ENCODE assay signal across 8 mouse cellular contexts in the genomic region with DNA sequence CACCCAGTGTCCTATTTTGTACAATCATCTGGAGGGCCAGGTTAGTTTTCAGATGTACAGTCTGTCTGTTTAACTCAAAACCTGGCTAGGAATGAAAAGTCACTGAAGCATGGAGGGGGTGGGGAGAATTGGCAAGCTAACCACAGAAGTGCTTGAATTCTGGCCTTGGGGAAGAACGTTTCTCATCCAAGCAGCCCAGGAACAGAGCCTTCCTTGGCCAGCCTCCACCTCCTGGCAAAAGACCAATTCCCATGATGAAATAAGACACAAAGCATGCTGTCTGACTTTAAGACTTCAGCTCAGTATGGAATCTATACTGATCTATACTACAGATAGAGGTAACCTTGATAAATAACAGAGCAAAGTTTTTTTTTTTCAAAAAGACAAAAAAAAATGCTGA.
DNase-seq lines count a peak whose midpoint lies in the region; ATAC-seq and TF ChIP-seq lines count a peak whose summit lies in the region.

No protein-coding gene starts in this region.

- no peak for TF ChIP-seq POLR2A in thymus, adult 2 months (IDR thresholded peaks at IDR 0.05; ENCODE audit: control insufficient read depth, extremely low read depth, insufficient read depth, low read length, poor library complexity)

- no peaks in the 10 kb centered on the region for H3K4me1 ChIP-seq in midbrain, embryonic 14.5 days (ENCODE audit: control insufficient read depth, insufficient read depth, low read length)
- H3K4me1 ChIP-seq in midbrain, embryonic 15.5 days, result no peaks in the 10 kb centered on the region; the same call in 1 of the 2 replicates
- peaks cover 12% of the 10 kb centered on the region for H3K4me1 ChIP-seq in thymus, adult 2 months (replicated peaks; ENCODE audit: control insufficient read depth, insufficient read depth, low read length)

- H3K27ac ChIP-seq in midbrain, embryonic 14.5 days (replicated peaks; ENCODE audit: low read depth, low read length), result no peak overlapping the region
- H3K27ac ChIP-seq in midbrain, embryonic 15.5 days, result no peak overlapping the region
- no peak overlapping the region for H3K27ac ChIP-seq in thymus, adult 2 months (ENCODE audit: control insufficient read depth, insufficient read depth, low read length)

- no peaks in the 10 kb centered on the region for H3K27me3 ChIP-seq in midbrain, embryonic 14.5 days (ENCODE audit: control insufficient read depth, insufficient read depth, low read length)
- H3K27me3 ChIP-seq in midbrain, embryonic 15.5 days (replicated peaks), result no peaks in the 10 kb centered on the region
- H3K27me3 ChIP-seq in thymus, adult 2 months (ENCODE audit: control insufficient read depth, insufficient read depth, low read length), result no peaks in the 10 kb centered on the region

- H3K4me2 ChIP-seq in midbrain, embryonic 14.5 days (ENCODE audit: low read length), result no peak overlapping the region
- H3K4me2 ChIP-seq in midbrain, embryonic 15.5 days, result no peak overlapping the region

- 48% methylated on average over 1 of the region's 1 CpGs for WGBS in midbrain, embryonic 14.5 days
- whole genome bisulfite sequencing in midbrain, embryonic 15.5 days, result 57% methylated on average over 1 of the region's 1 CpGs
- 10% methylated on average over 1 of the region's 1 CpGs for WGBS in thymus, adult 2 months

- peak; percentile 32 for DNase-seq in cerebellum, adult 11 months
- peak; percentile 62 for DNase-seq in midbrain, embryonic 14.5 days
- DNase-seq in gastrocnemius, adult 18-20 months (ENCODE audit: low spot score), result peak; percentile 90
- peak; percentile 41 for DNase-seq in left cerebral cortex, adult 11 months (ENCODE audit: low spot score)
- peak; percentile 62 for DNase-seq in right cerebral cortex, postnatal 4 days
- no peak for DNase-seq in thymus, adult 2 months

- no peak for TF ChIP-seq CTCF in thymus, adult 2 months (IDR thresholded peaks at IDR 0.05; ENCODE audit: borderline replicate concordance, control insufficient read depth, extremely low read depth, insufficient read depth, low read length, poor library complexity)

- H3K9me3 ChIP-seq in midbrain, embryonic 14.5 days (ENCODE audit: control insufficient read depth, low read length), result no peaks in the 10 kb centered on the region
- H3K9me3 ChIP-seq in midbrain, embryonic 15.5 days, result no peaks in the 10 kb centered on the region

- ATAC-seq in cerebellum, adult (ENCODE audit: insufficient number of reproducible peaks, low FRiP score, low TSS enrichment), result no peak
- no peak for ATAC-seq in midbrain, embryonic 14.5 days (ENCODE audit: low FRiP score, low TSS enrichment)
- no peak for ATAC-seq in midbrain, embryonic 15.5 days (replicated peaks)

- H3K9ac ChIP-seq in midbrain, embryonic 14.5 days (replicated peaks; ENCODE audit: low read length), result no peak overlapping the region
- H3K9ac ChIP-seq in midbrain, embryonic 15.5 days, result no peak overlapping the region

- H3K36me3 ChIP-seq in midbrain, embryonic 14.5 days (ENCODE audit: control insufficient read depth, insufficient read depth, low read length), result no peaks in the 10 kb centered on the region
- H3K36me3 ChIP-seq in midbrain, embryonic 15.5 days (replicated peaks), result no peaks in the 10 kb centered on the region
- no peaks in the 10 kb centered on the region for H3K36me3 ChIP-seq in thymus, adult 2 months (ENCODE audit: control insufficient read depth, insufficient read depth, low read length)

- H3K4me3 ChIP-seq in midbrain, embryonic 14.5 days (replicated peaks; ENCODE audit: low read depth, low read length), result no peak overlapping the region
- H3K4me3 ChIP-seq in midbrain, embryonic 15.5 days, result no peak overlapping the region
- H3K4me3 ChIP-seq in thymus, adult 2 months (ENCODE audit: control insufficient read depth, insufficient read depth, low read length), result no peak overlapping the region
